Mouse (Mus musculus): ENCODE data around the gene Olfr497. TPM values are rescaled to one million over a fixed set of nuclear protein-coding genes. Genes with fewer than 3 reads are reported as not detected.

Olfr497 gene
- not detected in 2 replicates for polyA plus RNA-seq (2012; rRNA removed)

DNA sequence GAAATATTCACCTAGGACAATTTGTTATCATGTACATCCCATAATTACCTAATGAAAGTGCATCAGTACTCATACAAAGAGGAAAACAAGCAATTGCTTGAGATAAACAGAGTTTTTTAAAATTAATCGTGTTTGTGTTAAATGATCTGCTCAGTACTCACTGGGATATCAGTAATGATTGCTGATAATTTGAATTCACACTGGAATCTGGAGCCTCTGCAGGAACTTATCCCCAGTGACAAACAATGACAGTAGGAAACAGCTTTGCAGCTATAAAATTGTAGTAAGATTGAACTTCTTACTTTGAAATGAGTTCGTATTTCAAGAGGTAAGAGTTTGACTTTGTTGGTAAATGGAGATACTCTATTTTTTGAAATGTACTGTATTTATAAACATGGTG is at the start of gene Olfr497:
Gene Olfr497 (plus strand): TSS at position 301 of the 400 bp plus-strand sequence.
- DNase-seq (ENCODE audit: extremely low spot score in 1 of 2, low spot score in 1 of 2): no peak

GRCm38 (mm10) chr7:108392867-108393266 is 27.4 kb upstream of the Olfr497 start, which contains the start of gene Olfr495:
Olfr495 (plus strand) TSS chr7:108393167.
- DNase-seq (ENCODE audit: extremely low spot score in 1 of 2, low spot score in 1 of 2): no peak

- DNase-seq (ENCODE audit: extremely low spot score in 1 of 2, low spot score in 1 of 2): no peak
Measured at GRCm38 (mm10) chr7:108465026-108465425, 44.8 kb downstream of the Olfr497 start, which contains the start of gene Olfr498. Olfr498 (plus strand) TSS chr7:108465326.

Other genes with a start within 250 kb of the Olfr497 start
- gene Olfr486, start 247.7 kb upstream of the Olfr497 start, polyA plus RNA-seq (2012; rRNA removed): not detected in 2 replicates
- not detected in 2 replicates for gene Olfr487, start 205.8 kb upstream of the Olfr497 start, polyA plus RNA-seq (2012; rRNA removed)
- not detected in 2 replicates for gene Olfr488, start 162.1 kb upstream of the Olfr497 start, polyA plus RNA-seq (2012; rRNA removed)
- not detected in 2 replicates for gene Olfr490, start 131.5 kb upstream of the Olfr497 start, polyA plus RNA-seq (2012; rRNA removed)
- not detected in 2 replicates for gene Olfr491, start 107.0 kb upstream of the Olfr497 start, polyA plus RNA-seq (2012; rRNA removed)
- gene Olfr492, start 96.7 kb upstream of the Olfr497 start, polyA plus RNA-seq (2012; rRNA removed): not detected in 2 replicates
- not detected in 2 replicates for gene Olfr493, start 73.4 kb upstream of the Olfr497 start, polyA plus RNA-seq (2012; rRNA removed)
- not detected in 2 replicates for gene Olfr494, start 55.1 kb upstream of the Olfr497 start, polyA plus RNA-seq (2012; rRNA removed)
- not detected in 2 replicates for gene Olfr495, start 27.3 kb upstream of the Olfr497 start, polyA plus RNA-seq (2012; rRNA removed)
- gene Olfr498, start 44.9 kb downstream of the Olfr497 start, polyA plus RNA-seq (2012; rRNA removed): not detected in 2 replicates
- gene Olfr502, start 104.6 kb downstream of the Olfr497 start, polyA plus RNA-seq (2012; rRNA removed): 0.13 TPM in 1 of 2 replicates, not detected in the other
- not detected in 2 replicates for gene Olfr503, start 124.1 kb downstream of the Olfr497 start, polyA plus RNA-seq (2012; rRNA removed)
- not detected in 2 replicates for gene Olfr504, start 145.4 kb downstream of the Olfr497 start, polyA plus RNA-seq (2012; rRNA removed)
- gene Olfr506, start 190.4 kb downstream of the Olfr497 start, polyA plus RNA-seq (2012; rRNA removed): not detected in 2 replicates
- gene Olfr507, start 201.4 kb downstream of the Olfr497 start, polyA plus RNA-seq (2012; rRNA removed): not detected in 2 replicates
- not detected in 2 replicates for gene Olfr508, start 209.6 kb downstream of the Olfr497 start, polyA plus RNA-seq (2012; rRNA removed)
- 0.08 TPM in 1 of 2 replicates, not detected in the other for gene Olfr509, start 231.5 kb downstream of the Olfr497 start, polyA plus RNA-seq (2012; rRNA removed)
- 0.10 TPM in 1 of 2 replicates, not detected in the other for gene Olfr510, start 246.0 kb downstream of the Olfr497 start, polyA plus RNA-seq (2012; rRNA removed)